Mouse (Mus musculus) hindbrain, embryonic 16.5 days (tissue): ENCODE measurements around the gene Tnfrsf19. TPM values are rescaled to one million over a fixed set of nuclear protein-coding genes. Genes with fewer than 3 reads are reported as not detected.

Experiments
- ATAC-seq: fragments of 200-750 bp; cut with Nextera tagmentation; 2 replicates; pipeline ENCODE4 v1.8.0; 2017; ENCODE audit warnings: moderate TSS enrichment, moderate library complexity
- H3K27ac ChIP-seq: fragments of 300-500 bp; sonication (generic); 2 replicates; pipeline ENCODE4 v1.5.1; 2014; ENCODE audit warnings: low read depth, mild to moderate bottlenecking, control low read depth, low read length, moderate library complexity
- H3K27me3 ChIP-seq: fragments of 300-500 bp; sonication (generic); replicated peaks from 2 replicates; pipeline ENCODE4 v1.6.1; 2014; ENCODE audit warnings: low read length; ENCODE audit not compliant: control insufficient read depth, insufficient read depth
- H3K36me3 ChIP-seq: fragments of 300-500 bp; sonication (generic); 2 replicates; pipeline ENCODE4 v1.6.1; 2014; ENCODE audit warnings: mild to moderate bottlenecking, low read length, moderate library complexity, mixed read lengths; ENCODE audit not compliant: control insufficient read depth, insufficient read depth
- H3K4me1 ChIP-seq: fragments of 300-500 bp; sonication (generic); 2 replicates; pipeline ENCODE4 v1.6.1; 2014; ENCODE audit warnings: low read depth, low read length; ENCODE audit not compliant: control insufficient read depth, insufficient read depth
- H3K4me2 ChIP-seq: fragments of 300-500 bp; sonication (generic); 2 replicates; pipeline ENCODE4 v1.6.1; 2014; ENCODE audit warnings: mild to moderate bottlenecking, low read length, control low read depth, moderate library complexity
- H3K4me3 ChIP-seq: fragments of 300-500 bp; sonication (generic); 2 replicates; pipeline ENCODE4 v1.5.1; 2014; ENCODE audit warnings: mild to moderate bottlenecking, low read length, control low read depth, moderate library complexity
- H3K9ac ChIP-seq: fragments of 300-500 bp; sonication (generic); 2 replicates; pipeline ENCODE4 v1.6.1; 2014; ENCODE audit warnings: low read depth, mild to moderate bottlenecking, control low read depth, low read length, moderate library complexity
- H3K9me3 ChIP-seq: fragments of 300-500 bp; sonication (generic); 2 replicates; pipeline ENCODE4 v1.6.1; 2014; ENCODE audit warnings: mild to moderate bottlenecking, low read length, moderate library complexity; ENCODE audit not compliant: control insufficient read depth
- WGBS: fragments of 180-500 bp; shearing (Covaris S2); extraction: QIAGEN DNeasy Blood & Tissue Kit; methylation state at CpG from one replicate; pipeline ENCODE4 v1.1.7; 2014; 5-methylcytosine and 5-hydroxymethylcytosine counted together
- polyA plus RNA-seq: library from polyadenylated mRNA; unstranded; fragments of >200 nt; fragmentation: Nextera tagmentation; extraction: Ambion mirVana; gene quantifications from 2 replicates; pipeline ENCODE4 v1.2.1, GENCODE M21; 2015

Tnfrsf19 gene
- polyA plus RNA-seq, 1 experiment from 2014 or later: 29.8 TPM

DNA sequence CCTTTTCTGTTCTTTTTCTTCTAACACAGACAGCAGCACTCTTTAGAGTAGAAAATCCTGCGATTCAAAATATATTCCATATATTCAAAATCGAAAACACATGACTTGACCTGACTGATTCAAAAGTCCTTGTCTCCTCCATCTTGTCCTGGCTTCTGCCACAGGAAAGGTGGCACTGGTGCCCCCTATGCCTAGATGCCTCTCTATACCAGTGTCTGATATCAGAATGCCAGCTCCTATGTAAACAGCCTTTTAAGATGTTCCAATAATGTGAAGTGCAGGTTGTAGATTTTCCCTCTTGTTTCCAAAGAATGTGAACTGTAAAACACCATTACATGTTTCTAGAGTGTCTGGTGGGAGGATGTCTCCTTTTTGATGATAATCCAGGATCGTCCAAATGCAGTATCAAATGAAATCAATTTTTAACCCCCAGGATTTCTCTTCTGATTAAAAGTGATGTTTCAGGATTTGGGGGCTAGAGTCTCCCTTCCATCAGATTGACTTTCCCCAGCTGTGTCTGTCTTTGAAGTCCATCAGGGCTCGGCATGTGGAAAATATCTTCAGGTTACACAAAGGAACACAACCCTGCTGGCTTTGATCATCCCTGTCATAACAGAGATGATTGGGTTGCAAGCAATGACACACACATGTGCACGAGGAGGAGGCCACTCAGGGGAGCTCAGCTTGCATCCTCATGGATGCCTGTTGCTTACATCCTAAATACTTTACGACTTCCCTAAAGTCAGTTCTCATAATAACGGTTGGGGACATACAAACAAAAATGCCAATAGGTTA is 82.1 kb downstream of the Tnfrsf19 start:
- no peak for ATAC-seq
- 89% methylated on average over 7 of the region's 7 CpGs for WGBS
- H3K36me3 ChIP-seq: no peaks in the 10 kb centered on the region
- no peak overlapping the region for H3K9ac ChIP-seq
- H3K27ac ChIP-seq: no peak overlapping the region
- H3K9me3 ChIP-seq: no peaks in the 10 kb centered on the region
- no peaks in the 10 kb centered on the region for H3K27me3 ChIP-seq
- H3K4me2 ChIP-seq: no peak overlapping the region
- H3K4me1 ChIP-seq: no peaks in the 10 kb centered on the region
- no peak overlapping the region for H3K4me3 ChIP-seq

DNA sequence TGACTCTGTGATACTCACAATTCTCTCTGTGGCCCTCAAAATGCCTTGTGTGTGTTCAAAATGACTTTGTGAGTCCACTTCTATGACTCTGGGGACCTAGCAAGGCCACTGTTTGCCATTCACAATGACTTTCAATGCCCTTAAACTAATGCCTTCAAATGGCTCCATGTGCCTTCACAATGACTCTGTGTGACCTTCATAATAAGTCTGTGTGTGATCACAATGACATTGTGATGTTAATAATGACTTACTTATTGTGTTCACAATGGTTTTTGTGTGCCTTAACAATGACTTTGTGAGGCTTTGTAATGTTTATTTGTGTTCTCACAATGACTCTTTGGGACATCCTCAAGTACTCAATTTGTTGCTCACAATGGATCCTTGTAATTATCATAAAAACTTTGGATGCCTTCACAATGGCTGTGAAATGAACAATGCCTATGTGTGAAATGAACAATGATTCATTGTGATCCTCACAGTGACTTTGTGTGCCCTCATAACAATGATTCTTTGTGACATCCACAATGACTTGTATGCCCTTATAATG is 88.6 kb downstream of the Tnfrsf19 start:
- Histone ChIP-seq H3K27me3 (no peaks in the 10 kb centered on the region), H3K4me3 (no peak overlapping the region)
- ATAC-seq: no peak

DNA sequence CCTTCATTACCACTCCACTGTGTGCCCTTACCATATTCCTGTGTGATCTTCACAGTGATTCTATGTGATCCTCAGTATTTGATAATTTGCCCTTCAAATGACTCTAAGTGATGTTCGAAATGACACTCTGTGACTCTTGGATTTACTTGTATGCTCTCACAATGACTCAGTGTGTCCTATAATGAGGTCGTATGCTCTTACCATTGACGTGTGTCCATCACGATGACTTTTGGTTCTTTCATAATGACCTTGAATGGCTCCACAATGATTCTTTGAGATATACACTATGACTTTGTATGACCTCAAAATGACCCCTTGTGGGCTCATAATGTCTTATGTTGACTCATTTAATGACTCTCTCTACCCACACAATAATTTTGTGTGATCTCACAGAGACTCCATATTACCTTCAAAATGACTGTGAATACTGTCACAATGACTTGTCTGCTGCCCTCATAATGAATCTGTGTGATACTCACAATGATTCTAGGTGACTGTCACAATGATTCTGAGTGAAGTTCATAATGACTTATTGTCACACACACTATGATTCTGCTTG is 108.7 kb downstream of the Tnfrsf19 start:
- no peaks in the 10 kb centered on the region for H3K9me3 ChIP-seq
- H3K4me1 ChIP-seq: no peaks in the 10 kb centered on the region
- H3K36me3 ChIP-seq: no peaks in the 10 kb centered on the region
- H3K27me3 ChIP-seq: no peaks in the 10 kb centered on the region
- 97% methylated on average over 4 of the region's 4 CpGs for WGBS
- no peak overlapping the region for H3K4me2 ChIP-seq
- no peak for ATAC-seq
- no peak overlapping the region for H3K27ac ChIP-seq
- no peak overlapping the region for H3K9ac ChIP-seq
- no peak overlapping the region for H3K4me3 ChIP-seq

More for the DNA sequence above, 88.6 kb downstream of the Tnfrsf19 start:
- no peaks in the 10 kb centered on the region for H3K4me1 ChIP-seq
- H3K9me3 ChIP-seq: no peaks in the 10 kb centered on the region
- no peak overlapping the region for H3K9ac ChIP-seq
- H3K4me2 ChIP-seq: no peak overlapping the region
- no peak overlapping the region for H3K27ac ChIP-seq
- H3K36me3 ChIP-seq: no peaks in the 10 kb centered on the region

DNA sequence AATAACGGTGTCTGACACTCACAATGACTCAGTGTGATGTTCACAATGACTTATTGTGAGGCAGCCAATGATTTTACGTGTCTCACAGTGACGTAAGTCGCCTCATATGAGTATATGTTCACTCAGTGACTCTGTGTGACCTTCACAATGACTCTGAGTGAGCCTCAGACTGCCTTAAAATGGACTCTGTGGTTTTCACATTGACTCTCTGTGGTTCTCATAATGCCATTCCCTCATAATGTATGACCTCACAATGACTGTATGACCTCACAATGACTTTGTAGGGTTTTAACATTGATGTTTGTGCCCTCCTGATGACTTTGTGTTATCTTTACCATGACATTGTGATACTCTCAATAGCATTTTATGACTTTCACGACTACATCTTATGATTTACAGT is 110.6 kb downstream of the Tnfrsf19 start:
- Histone ChIP-seq H3K9me3 (no peaks in the 10 kb centered on the region), H3K27me3 (no peaks in the 10 kb centered on the region), H3K4me3 (no peak overlapping the region), H3K27ac (no peak overlapping the region), H3K4me2 (no peak overlapping the region), H3K4me1 (no peaks in the 10 kb centered on the region), H3K36me3 (no peaks in the 10 kb centered on the region), H3K9ac (no peak overlapping the region)
- no peak for ATAC-seq
- WGBS: 79% methylated on average over 5 of the region's 5 CpGs

DNA sequence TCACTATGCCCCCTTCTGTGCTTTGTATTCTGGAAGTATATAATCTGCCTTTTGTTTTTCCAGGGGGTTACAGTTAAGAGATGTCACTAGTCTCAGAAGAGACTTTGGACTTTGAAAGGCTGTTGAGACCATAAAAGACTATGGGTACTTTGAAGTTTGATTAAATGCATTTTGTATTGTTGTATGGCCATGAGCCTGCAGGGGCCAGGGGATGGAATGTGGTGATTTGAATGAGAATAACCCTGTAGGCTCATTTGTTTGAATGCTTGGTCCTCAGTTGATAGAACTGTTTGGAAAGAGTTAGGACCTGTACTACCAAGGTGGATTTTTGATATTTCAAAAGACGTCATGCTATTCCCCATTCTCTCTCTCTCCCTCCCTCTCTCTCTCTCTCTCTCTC is 120.3 kb downstream of the Tnfrsf19 start:
- H3K27me3 ChIP-seq: no peaks in the 10 kb centered on the region
- H3K4me3 ChIP-seq: no peak overlapping the region
- no peak for ATAC-seq
- H3K36me3 ChIP-seq: no peaks in the 10 kb centered on the region
- H3K4me2 ChIP-seq: no peak overlapping the region
- H3K9ac ChIP-seq: no peak overlapping the region
- WGBS: 30% methylated on average over 1 of the region's 1 CpGs
- no peaks in the 10 kb centered on the region for H3K4me1 ChIP-seq
- no peak overlapping the region for H3K27ac ChIP-seq
- H3K9me3 ChIP-seq: 0 out of 2 replicates have a peak, but pooled peaks cover 2% of the 10 kb centered on the region

DNA sequence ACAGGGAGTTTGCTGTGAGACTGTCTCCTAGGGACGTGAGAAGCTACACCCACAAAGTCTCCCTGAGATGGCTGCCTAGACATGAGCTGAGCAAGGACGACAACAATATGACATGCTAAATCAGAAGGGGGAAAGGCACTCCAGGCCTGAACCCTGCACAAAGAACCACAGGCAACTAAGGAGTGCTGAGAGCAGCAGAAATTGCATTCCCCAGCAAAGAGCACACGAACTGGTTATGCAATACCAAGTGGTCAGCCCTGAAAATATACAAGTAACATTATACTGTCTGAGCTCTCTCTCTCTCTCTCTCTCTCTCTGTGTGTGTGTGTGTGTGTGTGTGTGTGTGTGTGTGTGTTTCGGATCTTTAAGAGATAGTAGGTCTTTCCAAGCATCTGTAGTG is 129.6 kb downstream of the Tnfrsf19 start:
- Histone ChIP-seq H3K4me1 (peaks cover 2% of the 10 kb centered on the region; the same call in 1 of the 2 replicates), H3K4me3 (no peak overlapping the region)
- WGBS: 53% methylated on average over 4 of the region's 4 CpGs

More for the DNA sequence above, 129.6 kb downstream of the Tnfrsf19 start:
- Histone ChIP-seq H3K36me3 (no peaks in the 10 kb centered on the region), H3K4me2 (no peak overlapping the region), H3K27me3 (no peaks in the 10 kb centered on the region), H3K9me3 (no peaks in the 10 kb centered on the region), H3K27ac (no peak overlapping the region), H3K9ac (no peak overlapping the region)
- no peak for ATAC-seq

Other genes starting within 250 kb of the Tnfrsf19 start
- 5.8 and 6.8 TPM in 2 replicates for gene Sacs, start 92.0 kb upstream of the Tnfrsf19 start, polyA plus RNA-seq
- gene Sgcg, start 212.0 kb upstream of the Tnfrsf19 start, polyA plus RNA-seq: 0.18 and 0.80 TPM in 2 replicates